In the genomic region with DNA sequence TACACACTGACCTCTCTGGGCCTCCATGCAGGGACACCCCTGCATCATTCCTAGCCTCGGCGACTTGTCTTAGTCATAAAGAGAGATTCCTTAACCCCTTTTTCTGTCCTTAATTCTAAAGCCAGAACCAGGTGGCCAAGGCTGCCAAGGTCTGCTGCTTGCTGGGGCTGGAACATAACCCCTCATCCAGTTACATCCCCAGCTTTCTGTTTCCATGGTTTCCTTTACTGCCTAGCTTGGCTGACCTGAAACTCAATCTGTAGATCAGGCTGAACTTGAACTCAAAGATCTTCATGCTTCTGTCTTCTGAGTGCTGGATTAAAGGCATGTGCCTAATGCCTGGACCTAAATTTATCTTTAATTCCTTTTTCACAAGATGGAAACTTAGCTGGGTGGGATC, we compare ENCODE assay signal across 26 mouse cellular contexts. TPM values are rescaled to one million over a fixed set of nuclear protein-coding genes. Genes with fewer than 3 reads are reported as not detected.
"Had no signal": no experiment of that assay in that cellular context is flagged by ENCODE, and none has a peak within 500 bp of the region (broad histone marks: within the 10 kb centered on the region; RNA-seq: fewer than 3 reads in every experiment).

No protein-coding gene starts in this region.

- ATAC-seq: forebrain, embryonic 13.5 days; forebrain, embryonic 14.5 days; forebrain, embryonic 15.5 days; forebrain, embryonic 16.5 days; forebrain, postnatal 0 days had no signal

- H3K9me3 ChIP-seq: embryonic facial prominence, embryonic 10.5 days; embryonic facial prominence, embryonic 12.5 days; embryonic facial prominence, embryonic 13.5 days; embryonic facial prominence, embryonic 15.5 days; forebrain, embryonic 10.5 days; forebrain, embryonic 12.5 days; forebrain, embryonic 13.5 days; forebrain, embryonic 15.5 days had no signal

- H3K9ac ChIP-seq: embryonic facial prominence, embryonic 12.5 days; embryonic facial prominence, embryonic 13.5 days; embryonic facial prominence, embryonic 15.5 days; forebrain, embryonic 12.5 days; forebrain, embryonic 13.5 days; forebrain, embryonic 15.5 days; forebrain, postnatal 0 days had no signal

- DNase-seq: cerebellum, adult 18-20 months; cerebellum, adult 2 months; cerebellum, adult 8-10 months; cerebellum, adult 9-10 months; cerebellum, adult 9-11 months; cerebellum, postnatal 14 days; cerebellum, postnatal 25 days; cerebellum, postnatal 36 days; embryo, embryonic 11 days; forebrain, postnatal 0 days; gastrocnemius, adult 2 months; gastrocnemius, postnatal 10 days; gastrocnemius, postnatal 14 days; gastrocnemius, postnatal 25 days; gastrocnemius, postnatal 36 days had no signal

- H3K4me3 ChIP-seq: embryonic facial prominence, embryonic 10.5 days; embryonic facial prominence, embryonic 12.5 days; embryonic facial prominence, embryonic 13.5 days; embryonic facial prominence, embryonic 15.5 days; erythroblast, embryonic 14.5 days; forebrain, embryonic 10.5 days; forebrain, embryonic 12.5 days; forebrain, embryonic 13.5 days; forebrain, embryonic 15.5 days; gastrocnemius, adult 2 months had no signal

- H3K4me1 ChIP-seq: embryonic facial prominence, embryonic 10.5 days; embryonic facial prominence, embryonic 12.5 days; embryonic facial prominence, embryonic 13.5 days; embryonic facial prominence, embryonic 15.5 days; forebrain, embryonic 10.5 days; forebrain, embryonic 12.5 days; forebrain, embryonic 13.5 days; forebrain, embryonic 15.5 days had no signal

- H3K27ac ChIP-seq: embryonic facial prominence, embryonic 10.5 days; embryonic facial prominence, embryonic 12.5 days; embryonic facial prominence, embryonic 13.5 days; embryonic facial prominence, embryonic 15.5 days; forebrain, embryonic 10.5 days; forebrain, embryonic 12.5 days; forebrain, embryonic 13.5 days; forebrain, embryonic 15.5 days; gastrocnemius, adult 2 months had no signal

- H3K27me3 ChIP-seq: embryonic facial prominence, embryonic 12.5 days; embryonic facial prominence, embryonic 13.5 days; embryonic facial prominence, embryonic 15.5 days; forebrain, embryonic 12.5 days; forebrain, embryonic 13.5 days; forebrain, embryonic 15.5 days had no signal

- H3K4me2 ChIP-seq: embryonic facial prominence, embryonic 12.5 days; embryonic facial prominence, embryonic 13.5 days; embryonic facial prominence, embryonic 15.5 days; forebrain, embryonic 12.5 days; forebrain, embryonic 13.5 days; forebrain, embryonic 15.5 days had no signal

- H3K36me3 ChIP-seq: embryonic facial prominence, embryonic 10.5 days; embryonic facial prominence, embryonic 12.5 days; embryonic facial prominence, embryonic 13.5 days; embryonic facial prominence, embryonic 15.5 days; forebrain, embryonic 10.5 days; forebrain, embryonic 12.5 days; forebrain, embryonic 15.5 days had no signal

RNA-seq across cellular contexts. Expression of a gene that starts 51.7 kb away (rescaled TPM):
- polyA plus RNA-seq: erythroblast, embryonic 14.5 days had no signal
